In genomic region chr3:32492097-32493090, GRCm38 (mm10) we compare ENCODE assay signal across 13 mouse cellular contexts. TPM values are rescaled to one million over a fixed set of nuclear protein-coding genes. Genes with fewer than 3 reads are reported as not detected.
"Had no signal": no experiment of that assay in that cellular context is flagged by ENCODE, and none has a peak within 500 bp of the region (broad histone marks: within the 10 kb centered on the region; RNA-seq: fewer than 3 reads in every experiment).

Gene Kcnmb3 (minus strand): TSS chr3:32492231.

- H3K36me3 ChIP-seq: limb, embryonic 15.5 days; midbrain, embryonic 13.5 days; neural tube, embryonic 15.5 days had no signal

- DNase-seq: lung, adult 18-20 months; thymus, adult 18-20 months; thymus, postnatal 14 days had no signal

- H3K9me3 ChIP-seq: limb, embryonic 15.5 days; midbrain, embryonic 13.5 days; neural tube, embryonic 15.5 days had no signal

- H3K4me2 ChIP-seq: limb, embryonic 15.5 days; midbrain, embryonic 13.5 days; neural tube, embryonic 15.5 days had no signal

- H3K27ac ChIP-seq: kidney, postnatal 0 days; limb, embryonic 15.5 days; liver, embryonic 14.5 days; midbrain, embryonic 13.5 days; neural tube, embryonic 15.5 days had no signal

- H3K4me3 ChIP-seq: limb, embryonic 15.5 days; midbrain, embryonic 13.5 days; myocyte; neural tube, embryonic 15.5 days had no signal

- H3K4me1 ChIP-seq: limb, embryonic 15.5 days; neural tube, embryonic 15.5 days had no signal

- ATAC-seq: intestine, embryonic 16.5 days; midbrain, embryonic 13.5 days had no signal

- H3K9ac ChIP-seq: limb, embryonic 15.5 days; liver, embryonic 14.5 days; midbrain, embryonic 13.5 days; neural tube, embryonic 15.5 days had no signal

- H3K27me3 ChIP-seq: limb, embryonic 15.5 days; midbrain, embryonic 13.5 days; neural tube, embryonic 15.5 days had no signal

RNA-seq across cellular contexts. Expression of gene Kcnmb3, which starts in this region (rescaled TPM):
- total RNA-seq: megakaryocyte-erythroid progenitor cell, adult 5-6 weeks had no signal
- polyA plus RNA-seq: intestine, embryonic 16.5 days; kidney, postnatal 0 days; limb, embryonic 15.5 days; liver, embryonic 14.5 days; myocyte; neural tube, embryonic 11.5 days; neural tube, embryonic 15.5 days; stomach, embryonic 14.5 days had no signal
